Mouse (Mus musculus): ENCODE results near the gene Slc16a2. TPM values are rescaled to one million over a fixed set of nuclear protein-coding genes. Genes with fewer than 3 reads are reported as not detected.

The Slc16a2 gene
- polyA plus RNA-seq (2017; shearing (Covaris generic)): not detected

- ATAC-seq: peak; percentile 94
These were observed at the start of gene Slc16a2 for GRCm38 (mm10) chrX:103821832-103822196. Gene Slc16a2 (minus strand): TSS chrX:103821983.

- ATAC-seq: no peak
These were observed 41.7 kb upstream of the Slc16a2 start for GRCm38 (mm10) chrX:103863502-103863901.

DNA sequence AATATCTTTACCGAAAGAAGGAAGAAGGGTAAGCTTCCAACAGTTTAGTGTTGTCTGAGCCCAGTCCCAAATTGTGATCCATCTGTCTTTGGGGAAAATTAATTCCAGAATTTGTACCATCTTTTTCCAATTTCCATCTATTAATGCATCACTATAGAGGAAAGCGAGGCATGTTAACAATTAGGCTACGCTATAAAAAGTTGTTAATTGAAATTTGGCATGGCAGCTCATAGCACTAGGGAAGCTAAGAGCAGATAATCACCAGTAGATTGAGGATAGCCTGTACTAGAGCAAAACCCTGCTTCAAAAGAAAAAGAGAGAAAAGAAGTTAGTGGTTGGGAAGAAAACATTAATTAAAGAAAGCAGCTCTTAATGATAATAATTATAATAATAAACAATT is 41.1 kb upstream of the Slc16a2 start:
- no peak for ATAC-seq

DNA sequence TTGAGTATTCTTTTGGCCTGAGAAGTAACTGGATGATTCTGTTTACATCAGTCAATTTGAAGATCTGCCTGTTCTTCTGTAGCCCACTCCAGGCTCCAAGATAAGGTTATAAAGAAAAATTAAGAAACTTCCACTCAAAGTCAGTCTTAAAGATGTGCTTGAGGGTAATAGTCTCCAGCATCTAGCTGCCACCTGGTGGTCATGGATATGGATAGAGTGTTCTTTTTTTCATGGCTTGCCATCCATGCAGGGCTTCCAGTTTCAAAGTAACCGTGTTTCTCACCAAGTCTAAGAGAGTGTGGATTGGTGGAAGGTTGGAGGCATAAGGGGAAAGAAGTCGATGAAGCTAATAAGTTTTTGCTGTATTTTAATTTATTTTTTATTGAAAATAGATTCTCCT is 23.5 kb upstream of the Slc16a2 start:
- no peak for ATAC-seq

GRCm38 (mm10) chrX:103828836-103829235 is 7.1 kb upstream of the Slc16a2 start:
- ATAC-seq: no peak

DNA sequence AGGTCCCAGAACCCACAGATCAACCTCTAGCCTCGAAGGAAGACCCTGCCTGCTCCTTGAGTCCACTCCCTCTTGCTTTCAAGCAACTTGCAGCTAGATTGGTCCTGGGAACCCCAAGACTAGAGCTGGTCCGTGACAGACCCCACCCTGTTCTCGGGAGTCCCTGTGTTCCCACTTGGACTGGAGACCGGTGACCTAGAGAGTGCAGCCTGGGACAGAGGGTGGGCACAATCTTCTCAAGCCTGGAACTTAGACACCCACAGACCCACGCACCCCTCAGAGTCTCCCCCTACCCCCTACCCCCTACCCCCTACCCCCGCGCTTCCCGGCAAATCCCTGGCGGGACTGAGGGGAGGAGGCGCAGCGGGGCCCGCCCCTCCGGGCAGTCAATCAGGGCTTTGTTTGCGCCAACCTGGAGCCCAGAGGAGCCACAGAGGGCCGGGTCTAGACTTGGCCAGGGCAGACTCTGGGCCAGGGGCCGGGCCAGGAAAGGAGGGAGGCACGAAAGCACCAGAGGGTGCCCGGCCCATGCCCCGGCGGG is 558 bp upstream of the Slc16a2 start:
- ATAC-seq: peak; percentile 7

DNA sequence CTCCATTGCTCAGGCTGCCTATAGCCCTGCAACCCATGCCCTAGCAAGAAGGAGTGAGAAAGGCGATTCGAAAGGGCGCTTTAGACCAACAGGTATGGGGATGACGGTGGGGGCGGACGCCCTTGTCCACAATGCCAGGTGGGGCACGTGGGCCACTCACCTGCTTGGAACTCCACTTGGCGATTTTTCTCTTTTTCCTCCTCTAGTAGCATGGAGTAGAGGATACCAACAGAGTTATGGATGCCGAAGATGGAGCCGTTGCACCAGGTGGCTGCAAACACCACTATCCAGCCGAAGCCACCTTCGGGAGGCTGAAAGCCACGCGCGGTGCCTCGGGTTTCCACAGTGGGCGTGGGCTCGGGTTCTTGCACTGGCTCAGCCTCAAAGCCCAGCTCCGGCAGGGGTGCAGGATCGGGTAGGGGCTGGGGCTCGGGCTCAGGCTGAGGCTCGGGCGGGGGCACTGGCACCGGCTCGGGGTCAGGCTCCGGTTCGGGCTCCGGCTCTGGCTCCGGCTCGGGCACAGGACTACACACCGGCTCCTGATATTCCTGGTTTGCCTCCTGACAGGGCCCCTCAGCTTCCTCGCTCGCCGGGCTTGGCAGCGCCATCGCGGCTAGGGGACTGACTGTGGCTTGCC is 470 bp downstream of the Slc16a2 start:
- ATAC-seq: peak; percentile 12

DNA sequence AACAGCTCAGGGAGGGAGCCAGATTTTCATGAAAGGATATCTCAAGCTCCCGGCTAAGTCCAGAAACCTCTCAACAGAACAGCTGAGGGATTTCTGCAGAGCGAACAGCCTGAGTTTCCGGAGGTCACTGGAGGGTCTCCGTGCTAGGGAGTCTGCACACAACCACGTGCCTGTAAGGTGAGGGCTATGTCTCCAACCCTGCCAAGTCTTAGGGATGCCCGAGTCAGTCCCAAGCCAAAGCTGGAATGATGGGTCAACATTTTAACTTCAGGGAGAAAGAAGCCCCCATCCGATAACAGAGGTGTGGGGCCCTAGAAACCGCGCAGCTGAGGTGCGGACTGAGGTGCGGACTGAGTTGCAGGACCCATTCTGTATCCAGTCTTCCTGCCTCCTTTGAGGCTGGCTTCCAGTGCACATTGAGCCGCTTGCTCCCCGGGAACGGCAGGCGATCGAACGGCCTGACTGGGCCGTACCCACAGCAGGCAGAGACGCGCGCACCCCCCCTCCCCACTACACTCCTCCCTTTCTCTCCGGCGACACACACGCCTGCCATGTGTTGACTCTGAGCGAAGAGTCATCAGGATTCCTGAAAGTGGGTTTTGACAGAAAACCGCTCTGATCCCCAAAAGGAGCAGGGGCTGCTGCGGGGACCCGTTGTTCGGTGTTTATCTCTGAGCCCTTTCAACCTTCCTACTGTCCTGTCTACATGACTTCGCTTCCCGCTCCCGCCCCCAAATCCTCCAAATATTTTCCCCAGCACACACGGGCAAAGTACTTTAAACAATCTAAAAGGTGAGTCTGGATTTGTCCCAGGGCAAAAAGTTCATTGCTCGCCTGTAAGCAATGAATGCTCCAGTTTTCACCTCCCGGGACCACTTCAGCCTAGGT is 1.2 kb downstream of the Slc16a2 start:
- no peak for ATAC-seq

DNA sequence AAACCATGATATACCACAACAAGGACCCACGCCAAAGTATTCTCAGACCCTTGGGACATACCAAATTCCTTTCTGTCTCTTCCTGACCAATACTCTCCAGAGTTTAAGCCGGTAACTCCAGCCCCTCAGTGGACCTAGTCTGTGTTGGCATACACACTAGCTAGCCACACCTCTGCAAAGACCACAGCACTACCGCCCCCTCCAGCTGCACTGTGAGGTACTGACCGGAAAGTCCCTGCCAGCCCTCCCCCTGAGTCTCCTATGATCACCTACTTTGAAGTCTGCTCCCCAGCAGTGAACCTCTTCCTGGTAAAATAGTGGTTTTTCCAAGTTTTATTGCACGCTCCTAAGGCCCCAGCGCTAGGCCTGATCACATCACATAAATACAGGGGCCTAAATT is 2.5 kb downstream of the Slc16a2 start:
- no peak for ATAC-seq

- ATAC-seq: no peak
These were observed 9.1 kb downstream of the Slc16a2 start for GRCm38 (mm10) chrX:103812690-103813089.

- ATAC-seq: no peak
These were observed 11.3 kb downstream of the Slc16a2 start for GRCm38 (mm10) chrX:103810483-103810882.

DNA sequence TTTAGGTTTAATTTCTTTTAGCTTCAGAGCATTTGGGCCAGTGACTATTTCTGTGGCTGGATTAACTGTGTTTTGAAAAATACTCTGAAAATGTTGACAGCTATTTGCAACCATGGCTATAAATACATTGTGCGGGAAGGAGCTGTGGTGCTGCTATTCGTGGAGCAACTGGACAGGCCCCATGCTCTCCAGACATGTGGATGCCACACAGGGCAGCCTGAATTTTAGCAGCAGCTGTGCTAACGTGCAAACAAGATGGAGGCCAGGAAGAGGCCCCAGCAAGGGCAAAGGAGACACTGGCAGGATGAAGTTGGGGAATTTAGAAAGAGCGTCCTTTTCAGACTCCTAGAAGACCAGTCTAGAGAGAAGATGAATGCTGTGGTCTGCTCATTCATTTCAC is 15.4 kb downstream of the Slc16a2 start:
- ATAC-seq: no peak

GRCm38 (mm10) chrX:103796961-103797360 is 24.8 kb downstream of the Slc16a2 start:
- ATAC-seq: no peak

DNA sequence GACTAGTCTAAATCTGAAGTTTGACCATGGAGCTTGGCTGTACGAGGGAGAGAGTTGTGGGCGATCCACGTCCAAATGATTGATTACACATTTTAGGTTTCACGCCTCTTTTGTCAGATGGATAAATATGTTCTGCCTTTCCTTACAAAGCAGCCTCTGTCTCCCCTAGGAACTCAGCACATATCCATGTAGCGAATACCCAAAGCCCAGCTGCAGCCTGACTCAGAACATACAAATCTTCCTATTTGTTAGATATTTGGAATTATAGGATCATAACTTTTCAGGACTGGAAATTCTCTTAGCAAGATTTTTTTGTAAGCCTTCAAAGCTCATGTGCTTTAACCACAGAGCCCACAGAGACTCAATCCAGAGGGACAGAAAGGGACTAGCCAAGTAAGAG is 26.3 kb downstream of the Slc16a2 start:
- no peak for ATAC-seq

GRCm38 (mm10) chrX:103791329-103791728 is 30.5 kb downstream of the Slc16a2 start:
- no peak for ATAC-seq

- ATAC-seq: no peak
These were observed 36.1 kb downstream of the Slc16a2 start for GRCm38 (mm10) chrX:103785681-103786080.

- ATAC-seq: no peak
These were observed 45.4 kb downstream of the Slc16a2 start for GRCm38 (mm10) chrX:103776412-103776811.

DNA sequence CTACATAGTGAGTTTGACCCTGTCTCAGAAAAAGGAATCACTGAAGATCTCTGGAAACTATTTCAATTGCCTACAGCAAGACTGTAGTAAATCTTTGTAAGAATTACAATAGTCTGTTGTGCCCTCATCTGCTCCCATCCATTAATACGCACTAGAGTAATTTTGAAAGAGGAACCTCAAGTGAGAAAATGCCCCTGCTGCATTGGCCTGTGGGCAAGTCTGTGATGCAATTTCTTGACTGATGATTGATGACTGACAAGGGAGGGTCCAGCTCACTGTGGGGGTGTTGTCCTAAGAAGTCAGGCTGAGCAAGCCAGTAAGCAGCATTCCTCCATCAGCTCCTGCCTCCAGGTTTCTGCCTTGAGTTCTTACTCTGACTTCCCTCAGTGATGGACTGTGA is 75.6 kb downstream of the Slc16a2 start:
- no peak for ATAC-seq

DNA sequence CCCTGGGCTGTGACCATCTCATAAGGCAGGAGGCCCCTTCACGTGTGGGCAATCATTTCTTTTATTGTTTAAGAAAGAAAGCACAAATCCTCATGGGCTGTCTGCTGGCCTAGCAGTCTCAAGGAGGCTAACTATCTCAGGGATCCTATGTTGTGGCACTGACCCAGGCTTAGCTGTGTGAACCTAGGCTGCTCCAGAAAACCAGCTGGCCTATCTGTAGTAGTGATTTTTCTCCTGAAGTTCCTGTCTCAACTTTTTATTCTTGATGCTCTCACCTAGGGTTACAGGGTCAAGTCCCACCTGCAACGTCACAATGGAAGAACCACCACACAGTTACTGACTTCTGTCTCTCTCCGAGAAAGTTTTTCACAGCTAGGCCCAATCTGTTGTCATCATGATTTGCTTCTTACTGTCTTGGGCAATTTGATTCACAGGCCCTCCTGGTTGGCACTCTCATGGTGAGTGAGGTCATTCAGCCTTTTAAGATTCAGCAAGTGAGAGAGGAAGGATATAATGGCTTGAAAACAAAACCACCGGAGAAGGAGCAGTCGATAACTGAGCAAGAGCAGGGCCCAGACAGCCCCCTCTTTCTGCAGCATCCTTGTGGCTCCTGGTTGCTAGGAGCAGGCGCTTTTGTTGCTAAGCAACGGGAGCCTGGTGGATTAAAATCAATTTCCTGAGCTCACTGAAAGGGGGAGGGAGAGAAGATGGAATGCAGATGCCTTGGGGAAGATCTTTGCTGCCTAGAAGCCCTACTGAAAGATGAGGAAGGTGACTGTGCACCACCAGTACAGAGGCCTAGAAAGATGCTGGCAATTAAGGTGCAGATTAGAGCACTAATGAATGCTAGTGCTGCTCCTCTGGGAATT is 77.4 kb downstream of the Slc16a2 start:
- no peak for ATAC-seq

GRCm38 (mm10) chrX:103742057-103742315 is 79.8 kb downstream of the Slc16a2 start:
- no peak for ATAC-seq

DNA sequence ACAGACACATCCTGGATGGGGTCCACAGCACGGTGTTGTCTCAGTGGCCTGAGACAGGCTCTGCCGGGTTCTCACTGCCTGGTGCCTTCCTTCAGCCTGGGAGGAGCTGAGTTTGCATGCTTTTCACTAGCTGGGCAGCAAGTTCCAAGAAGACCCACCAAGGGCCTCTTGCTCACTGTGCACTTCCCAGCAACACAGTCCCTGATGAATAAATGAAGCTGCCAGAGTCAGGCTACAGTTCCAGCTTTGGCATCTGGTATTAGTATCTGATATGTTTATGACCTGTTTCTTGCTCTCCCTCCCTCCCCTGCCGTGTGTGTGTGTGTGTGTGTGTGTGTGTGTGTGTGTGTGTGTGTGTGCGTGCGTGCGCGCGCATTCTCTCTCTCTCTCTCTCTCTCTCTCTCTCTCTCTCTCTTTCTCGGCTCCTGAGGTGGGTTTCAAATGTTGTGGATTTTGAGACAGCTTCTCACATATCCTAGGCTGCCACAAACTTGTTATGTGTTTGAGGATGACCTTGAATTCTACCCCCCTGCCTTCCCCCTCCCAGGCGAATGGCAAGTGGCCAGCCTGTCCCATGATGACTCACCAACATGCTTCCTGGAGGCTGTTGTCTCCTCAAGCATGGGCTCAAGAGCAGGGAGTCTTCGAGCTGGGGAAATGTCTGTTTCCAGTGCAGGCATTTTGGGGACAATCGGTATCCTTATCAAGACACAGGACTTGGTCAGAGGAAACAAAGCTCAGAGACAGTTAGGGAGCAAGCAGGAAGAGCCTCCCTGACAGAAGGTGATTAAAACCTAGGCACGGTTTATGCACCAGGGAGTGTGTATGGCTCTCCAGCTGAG is 80.3 kb downstream of the Slc16a2 start:
- ATAC-seq: no peak

DNA sequence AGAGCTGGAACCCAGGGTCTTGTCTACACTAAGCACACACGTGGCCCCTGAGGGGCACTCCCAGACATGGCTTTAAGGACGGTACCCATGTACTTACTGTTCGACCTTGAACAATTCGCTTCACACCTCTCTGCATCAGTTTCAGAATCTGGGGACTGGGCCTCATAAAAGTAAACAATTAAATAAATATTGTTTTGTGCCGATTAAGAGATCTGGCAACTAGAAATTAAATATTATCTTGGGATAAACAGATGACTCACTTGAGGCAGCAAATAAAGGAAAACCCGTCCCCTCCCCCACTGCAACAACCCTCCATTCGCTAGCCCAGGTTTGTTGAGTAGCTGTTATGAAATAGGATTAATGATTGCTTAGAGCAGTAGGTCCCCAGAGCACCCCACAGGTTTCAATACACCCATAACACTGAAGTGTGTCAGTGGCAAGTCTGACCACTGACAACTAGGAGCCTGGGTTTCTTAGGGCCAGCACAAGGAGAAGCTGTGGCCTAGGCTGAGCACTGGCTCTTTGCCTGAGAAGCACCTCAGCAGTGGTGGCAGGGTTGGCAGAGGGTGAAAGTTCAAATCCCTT is 87.7 kb downstream of the Slc16a2 start:
- ATAC-seq: no peak

All from CD4-positive, CD25-positive, alpha-beta regulatory T cell, adult 4 months (primary cell).